Mouse (Mus musculus) G1E (cell line): ENCODE measurements at regions not wholly inside any gene's neighbourhood (a gene's known extent, or its start where the extent isn't known, plus 50 kb on each side); places are given as distances from the start of the nearest gene placed in this dataset.

Experiments used
- ATAC-seq: 2 replicates; pipeline ENCODE4 v1.8.0; 2016; ENCODE audit warnings: mild to moderate bottlenecking; ENCODE audit not compliant: insufficient number of reproducible peaks, poor library complexity, low FRiP score, severe bottlenecking; ENCODE audit errors: extremely low read depth
- DNase-seq: peaks from one replicate; pipeline ENCODE4 v3.0.0; 2012; ENCODE audit warnings: low spot score
- H3K27me3 ChIP-seq: 2 replicates; pipeline ENCODE4 v1.6.1; 2012; ENCODE audit warnings: mild to moderate bottlenecking, low read length, inconsistent platforms; ENCODE audit not compliant: insufficient read depth
- H3K36me3 ChIP-seq: replicated peaks from 2 replicates; pipeline ENCODE3; 2012; ENCODE audit warnings: mild to moderate bottlenecking, inconsistent platforms
- H3K4me1 ChIP-seq: 2 replicates; pipeline ENCODE4 v1.6.1; 2012; ENCODE audit warnings: low read depth, low read length, inconsistent platforms, mixed read lengths; ENCODE audit not compliant: insufficient read depth
- H3K4me3 ChIP-seq: 2 replicates; pipeline ENCODE4 v1.5.1; 2012; ENCODE audit warnings: low read depth, mild to moderate bottlenecking, inconsistent platforms, low read length, moderate library complexity, mixed read lengths
- H3K9me3 ChIP-seq: replicated peaks from 2 replicates; pipeline ENCODE4 v1.6.1; 2012; ENCODE audit warnings: inconsistent platforms
- CTCF ChIP-seq: IDR thresholded peaks from 2 replicates; pipeline ENCODE4 v1.5.1; 2012; ENCODE audit warnings: low read depth, low read length, inconsistent platforms, mixed read lengths
- GATA1 ChIP-seq: IDR thresholded peaks from 2 replicates; pipeline ENCODE4 v1.6.1; 2012; ENCODE audit warnings: borderline replicate concordance, low read length, inconsistent platforms, mixed read lengths
- GATA2 ChIP-seq: IDR thresholded peaks from 2 replicates; pipeline ENCODE4 v1.6.1; 2012; ENCODE audit warnings: low read depth, low read length, inconsistent platforms, borderline replicate concordance
- POLR2AphosphoS5 ChIP-seq: IDR thresholded peaks from 2 replicates; pipeline ENCODE4 v1.6.1; 2012; ENCODE audit warnings: low read depth, low read length, inconsistent platforms; ENCODE audit not compliant: insufficient replicate concordance
- TAL1 ChIP-seq: conservative IDR thresholded peaks from 2 replicates; pipeline ENCODE4 v1.6.1; 2012; ENCODE audit warnings: low read depth, low read length, inconsistent platforms, mixed read lengths

DNA sequence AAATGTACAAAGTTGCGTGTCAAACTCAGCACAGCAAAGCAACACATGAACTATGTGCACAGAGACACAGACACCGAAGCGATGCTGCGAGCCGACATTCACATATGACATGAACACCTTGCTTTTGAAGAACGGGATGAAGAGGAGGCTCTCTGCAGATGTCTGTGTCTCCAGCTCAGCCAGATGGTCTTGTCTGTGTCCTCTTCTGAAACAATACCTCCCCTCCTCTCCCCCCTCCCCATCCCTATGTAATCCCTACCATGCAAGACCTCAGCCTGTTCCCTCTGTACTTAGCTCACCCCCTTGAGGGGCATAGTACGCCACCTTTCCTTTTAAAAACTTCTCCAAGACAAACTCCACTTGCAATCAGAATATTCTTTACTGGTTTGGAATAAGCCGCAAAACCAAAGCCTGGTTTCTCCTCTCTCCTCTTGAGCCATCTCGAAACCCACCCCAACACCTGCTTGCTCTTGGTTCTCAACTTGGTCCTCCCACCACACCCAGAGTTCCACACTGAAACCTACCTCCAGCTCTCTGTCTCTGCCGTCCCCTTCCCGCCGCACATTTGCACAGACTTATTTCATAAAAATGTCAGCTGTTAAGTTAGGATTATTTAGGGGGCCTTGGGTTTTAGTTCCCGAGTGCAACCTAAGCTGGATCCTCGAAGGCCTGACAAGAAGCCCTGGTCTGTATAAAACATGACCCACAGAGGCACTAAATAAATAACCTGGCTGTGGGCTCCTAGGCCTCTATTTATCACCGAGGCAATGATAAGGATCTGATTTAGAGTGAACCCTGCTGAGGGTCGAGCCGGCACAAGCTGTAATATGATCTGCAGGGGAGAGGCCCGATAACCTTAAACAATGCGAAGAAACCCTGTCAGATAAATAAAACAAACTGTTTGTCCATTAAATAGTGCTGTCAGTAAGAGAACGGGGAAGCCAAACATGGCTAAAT lies 327.1 kb upstream of the Sall1 start:
- no peak for ATAC-seq
- Histone ChIP-seq H3K27me3 (no peaks in the 10 kb centered on the region), H3K36me3 (no peaks in the 10 kb centered on the region), H3K4me1 (no peaks in the 10 kb centered on the region), H3K9me3 (peaks cover 34% of the 10 kb centered on the region), H3K4me3 (no peak overlapping the region)
- TF ChIP-seq CTCF (no peak), GATA2 (no peak), GATA1 (no peak)
- DNase-seq, result no peak

DNA sequence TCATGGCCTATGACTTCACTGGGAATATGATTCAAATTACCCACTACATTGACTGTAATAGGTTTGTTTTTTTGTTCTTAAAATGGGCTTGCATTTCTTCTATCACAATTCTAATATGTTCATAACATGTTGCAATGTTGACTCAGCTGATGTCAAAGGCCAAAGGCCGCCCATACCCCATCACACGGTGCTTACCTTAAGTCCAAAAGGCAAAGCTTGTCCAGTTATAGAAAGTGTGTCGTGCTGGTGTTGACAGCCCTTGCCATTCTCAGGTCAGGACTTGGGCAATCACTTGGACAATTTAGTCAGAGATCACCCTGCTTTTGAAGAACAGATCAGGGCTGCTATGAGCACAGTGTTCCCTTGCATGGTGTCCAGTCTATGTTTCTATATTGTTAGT lies 321.5 kb upstream of the Sall1 start:
- DNase-seq, result no peak
- H3K4me3 ChIP-seq, result no peak overlapping the region
- no peaks in the 10 kb centered on the region for H3K36me3 ChIP-seq
- no peaks in the 10 kb centered on the region for H3K4me1 ChIP-seq
- TF ChIP-seq CTCF (no peak), GATA1 (no peak), GATA2 (no peak), TAL1 (no peak), POLR2AphosphoS5 (no peak)
- no peak for ATAC-seq
- H3K27me3 ChIP-seq, result no peaks in the 10 kb centered on the region
- peaks cover 41% of the 10 kb centered on the region for H3K9me3 ChIP-seq

DNA sequence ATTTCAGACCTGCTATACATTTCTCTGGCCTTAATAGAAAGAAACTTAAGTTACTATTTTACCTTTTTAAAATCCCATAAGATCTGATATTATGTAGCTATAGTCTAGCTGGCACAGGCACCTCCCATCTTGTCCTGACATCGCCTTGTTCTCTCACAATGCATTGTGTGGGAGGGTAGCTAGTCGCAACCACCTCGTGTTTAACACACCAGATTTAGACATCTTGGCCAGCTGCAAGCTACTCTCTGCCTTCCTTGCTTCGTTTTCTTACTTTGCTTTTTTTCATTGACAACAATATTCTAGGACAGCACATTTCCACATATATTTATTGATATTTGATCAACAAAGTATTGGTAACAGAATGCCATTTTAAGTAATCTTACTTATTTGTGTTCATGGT lies 314.4 kb upstream of the Sall1 start:
- H3K27me3 ChIP-seq, result no peaks in the 10 kb centered on the region
- peaks cover 37% of the 10 kb centered on the region for H3K9me3 ChIP-seq
- H3K4me1 ChIP-seq, result no peaks in the 10 kb centered on the region
- no peak for DNase-seq
- no peaks in the 10 kb centered on the region for H3K36me3 ChIP-seq
- no peak overlapping the region for H3K4me3 ChIP-seq
- no peak for ATAC-seq
- TF ChIP-seq GATA2, result no peak
- TF ChIP-seq CTCF, result no peak
- TF ChIP-seq POLR2AphosphoS5, result no peak
- no peak for TF ChIP-seq TAL1
- TF ChIP-seq GATA1, result no peak

DNA sequence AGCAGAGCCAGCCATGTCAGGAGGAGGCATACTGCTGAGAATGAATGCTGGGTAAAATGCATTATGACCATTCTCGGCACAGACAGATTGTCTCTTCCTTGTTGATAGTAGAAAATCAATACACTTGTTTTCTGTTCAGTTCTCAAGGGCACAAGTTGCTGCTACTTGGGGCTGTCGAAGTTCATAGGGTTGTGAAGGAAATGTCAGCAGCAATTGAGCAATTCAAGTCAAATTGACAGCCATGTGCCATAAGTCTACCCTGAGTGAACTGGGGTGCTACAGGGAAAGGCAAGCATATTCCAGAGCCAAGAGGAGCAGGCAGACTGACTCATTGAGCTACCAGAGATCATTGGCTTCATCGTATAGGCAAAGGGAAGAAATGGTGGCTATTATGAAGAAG lies 301.6 kb upstream of the Sall1 start:
- TF ChIP-seq GATA2, result no peak
- TF ChIP-seq TAL1, result no peak
- TF ChIP-seq GATA1, result no peak
- TF ChIP-seq POLR2AphosphoS5, result no peak
- no peak for TF ChIP-seq CTCF
- no peaks in the 10 kb centered on the region for H3K4me1 ChIP-seq
- H3K4me3 ChIP-seq, result no peak overlapping the region
- peaks cover 42% of the 10 kb centered on the region for H3K9me3 ChIP-seq
- ATAC-seq (no peak), DNase-seq (no peak)
- no peaks in the 10 kb centered on the region for H3K36me3 ChIP-seq
- no peaks in the 10 kb centered on the region for H3K27me3 ChIP-seq

DNA sequence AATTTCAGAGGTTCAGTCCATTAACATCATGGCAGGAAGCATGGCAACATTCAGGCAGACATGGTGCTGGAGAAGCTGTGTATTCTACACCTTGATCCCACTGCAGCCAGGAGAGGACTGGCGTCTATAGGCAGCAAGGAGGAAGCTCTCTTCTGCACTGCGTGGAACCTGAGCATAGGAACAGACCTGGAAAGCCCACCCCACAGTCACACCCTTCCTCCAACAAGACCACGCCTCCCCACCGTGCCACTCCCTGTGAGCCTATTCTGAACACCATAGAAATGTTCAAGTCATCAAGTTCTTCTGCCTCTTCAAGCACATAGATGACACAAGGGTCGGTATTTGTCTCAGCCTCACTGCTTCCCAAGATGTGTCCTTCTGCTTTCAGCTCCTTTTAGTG lies 297.7 kb upstream of the Sall1 start:
- no peak for DNase-seq
- no peak for ATAC-seq
- no peak overlapping the region for H3K4me3 ChIP-seq
- H3K9me3 ChIP-seq, result peaks cover 23% of the 10 kb centered on the region
- no peaks in the 10 kb centered on the region for H3K27me3 ChIP-seq
- H3K4me1 ChIP-seq, result no peaks in the 10 kb centered on the region
- no peaks in the 10 kb centered on the region for H3K36me3 ChIP-seq
- no peak for TF ChIP-seq TAL1
- TF ChIP-seq CTCF, result no peak
- no peak for TF ChIP-seq GATA2
- TF ChIP-seq GATA1, result no peak
- no peak for TF ChIP-seq POLR2AphosphoS5

DNA sequence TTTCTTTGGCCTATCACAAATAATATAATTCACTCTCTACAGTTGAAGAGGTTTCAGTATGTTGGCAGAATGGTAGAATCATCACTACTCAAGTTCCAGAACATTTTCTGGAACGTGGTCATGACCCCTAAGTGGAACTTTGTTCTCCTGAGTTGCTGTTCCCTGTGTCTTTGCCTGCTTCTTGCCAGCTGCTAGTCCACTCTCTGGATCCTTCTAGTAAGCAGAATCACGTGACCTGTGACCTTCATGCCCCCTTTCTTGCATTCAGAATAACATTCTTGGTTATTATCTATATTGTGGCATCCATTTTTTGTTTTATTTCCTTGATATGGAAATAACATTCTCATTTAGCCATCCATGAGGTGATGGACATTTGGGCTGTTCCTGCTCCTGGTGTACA lies 291.5 kb upstream of the Sall1 start:
- Histone ChIP-seq H3K9me3 (peaks cover 5% of the 10 kb centered on the region), H3K36me3 (no peaks in the 10 kb centered on the region), H3K27me3 (no peaks in the 10 kb centered on the region), H3K4me1 (no peaks in the 10 kb centered on the region), H3K4me3 (no peak overlapping the region)
- DNase-seq (no peak), ATAC-seq (no peak)
- TF ChIP-seq POLR2AphosphoS5 (no peak), GATA2 (no peak), GATA1 (no peak), CTCF (no peak), TAL1 (no peak)
